Mouse (Mus musculus) adrenal gland, adult (tissue): ENCODE data around the gene Trim27.

ENCODE experiments used
- DNase-seq, 2 experiments: peaks; one replicate each; pipeline ENCODE4 v3.0.0; 2022 to 2023; ENCODE audit warnings: low spot score in 1 of 2; ENCODE audit not compliant: inconsistent age in 2 of 2

Trim27 gene

GRCm38 (mm10) chr13:21215275-21215983 lies 36.2 kb downstream of the Trim27 start:
- DNase-seq = peak; percentile 63 to 93

GRCm38 (mm10) chr13:21216781-21217180 lies 37.5 kb downstream of the Trim27 start:
- DNase-seq = no peak

GRCm38 (mm10) chr13:21221656-21222462 lies 42.6 kb downstream of the Trim27 start:
- no peak for DNase-seq

GRCm38 (mm10) chr13:21222463-21223022 lies 43.3 kb downstream of the Trim27 start:
- peak; percentile 82 to 97 for DNase-seq

GRCm38 (mm10) chr13:21223242-21223655 lies 44.0 kb downstream of the Trim27 start:
- peak in 1 of 2 experiments; percentile 42 for DNase-seq

- no peak for DNase-seq
Observed at GRCm38 (mm10) chr13:21224376-21224775, 45.1 kb downstream of the Trim27 start.

- no peak for DNase-seq
Observed at GRCm38 (mm10) chr13:21225206-21225605, 46.0 kb downstream of the Trim27 start.

GRCm38 (mm10) chr13:21226031-21226430 lies 46.8 kb downstream of the Trim27 start:
- no peak for DNase-seq

- peak; percentile 83 to 97 for DNase-seq
Observed at GRCm38 (mm10) chr13:21233732-21234705, 54.8 kb downstream of the Trim27 start.

GRCm38 (mm10) chr13:21236714-21237113 lies 57.5 kb downstream of the Trim27 start:
- DNase-seq = no peak

GRCm38 (mm10) chr13:21237161-21237560 lies 57.9 kb downstream of the Trim27 start:
- no peak for DNase-seq

GRCm38 (mm10) chr13:21240788-21241187 lies 61.5 kb downstream of the Trim27 start:
- DNase-seq = peak in 1 of 2 experiments; percentile 67

- DNase-seq = peak in 1 of 2 experiments; percentile 44
Observed at GRCm38 (mm10) chr13:21242408-21243125, 63.3 kb downstream of the Trim27 start.

GRCm38 (mm10) chr13:21243196-21243595 lies 64.0 kb downstream of the Trim27 start:
- peak in 1 of 2 experiments; percentile 35 for DNase-seq

GRCm38 (mm10) chr13:21244089-21244488 lies 64.8 kb downstream of the Trim27 start:
- DNase-seq = no peak
